Mouse (Mus musculus): Measurements from ENCODE around the gene Defb47.

GRCm38 (mm10) chr14:63020524-63021156 is 22.8 kb downstream of the Defb47 start:
- no peak for TF ChIP-seq CHD2 (IDR thresholded peaks at IDR 0.05; ENCODE audit: low read depth, low read length)
- TF ChIP-seq ZC3H11A (IDR thresholded peaks at IDR 0.05; ENCODE audit: borderline replicate concordance, low read depth, low read length) = no peak
- no peak for TF ChIP-seq ZNF384 (IDR thresholded peaks at IDR 0.05; ENCODE audit: low read depth, low read length)

Measured in ES-E14 (cell line).